Mouse (Mus musculus): ENCODE measurements around the gene Fyn. TPM values are rescaled to one million over a fixed set of nuclear protein-coding genes. Genes with fewer than 3 reads are reported as not detected.

Fyn gene
- total and polyA plus RNA-seq, 3 experiments: 14.9 to 42.4 (median 19.9) TPM

DNA sequence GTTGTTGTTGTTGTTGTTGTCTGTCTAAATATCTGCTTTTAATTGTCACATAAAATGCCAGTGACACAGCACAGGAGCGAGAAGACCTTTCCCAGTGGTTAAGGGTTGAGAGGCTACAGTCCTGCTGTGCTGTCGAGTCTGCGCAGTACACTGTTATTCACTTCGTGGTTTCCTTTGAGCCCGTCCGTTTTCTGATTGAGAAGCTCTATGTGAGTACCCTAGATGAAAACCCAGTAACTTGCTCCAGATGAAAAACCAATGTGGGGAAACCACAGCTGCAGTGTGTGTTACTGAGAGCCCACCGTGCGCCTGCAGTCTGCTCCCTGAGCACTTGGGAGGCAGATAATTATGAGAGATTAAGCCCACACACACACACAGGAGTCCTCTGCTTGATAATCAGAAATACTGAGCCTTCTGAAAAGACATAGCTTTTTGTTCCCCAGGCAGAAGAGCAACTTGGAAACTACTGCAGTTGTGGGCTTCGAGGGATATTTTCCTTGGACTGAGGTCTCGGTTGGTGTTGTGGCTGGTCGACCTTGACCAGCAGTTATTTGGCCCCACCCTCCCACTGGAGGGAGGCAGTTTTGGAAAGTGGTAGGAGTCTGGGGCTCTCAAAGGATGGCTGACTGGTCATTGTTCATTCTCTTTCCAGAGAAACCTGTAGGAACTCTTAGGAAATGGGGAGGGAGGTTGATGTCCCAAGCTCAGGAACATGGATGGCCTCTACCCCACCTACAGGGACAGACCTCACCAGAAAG, 154.4 kb downstream of the Fyn start:
- no peak for TF ChIP-seq HCFC1 (IDR thresholded peaks at IDR 0.05; ENCODE audit: low read depth, low read length)
- no peak for TF ChIP-seq JUN (IDR thresholded peaks at IDR 0.05; ENCODE audit: insufficient read depth, low read depth, low read length)
- TF ChIP-seq USF2 (conservative IDR thresholded peaks at IDR 0.05; ENCODE audit: low read depth, low read length): no peak
- no peak for TF ChIP-seq BHLHE40 (IDR thresholded peaks at IDR 0.05; ENCODE audit: low read depth, low read length)
- no peak for TF ChIP-seq MAX (IDR thresholded peaks at IDR 0.05; ENCODE audit: low read length)
- no peak for TF ChIP-seq POLR2A (IDR thresholded peaks at IDR 0.05; ENCODE audit: low read depth, low read length)
- TF ChIP-seq EP300 (IDR thresholded peaks at IDR 0.05; ENCODE audit: low read length): no peak
- TF ChIP-seq POLR2AphosphoS2 (IDR thresholded peaks at IDR 0.05; ENCODE audit: low read depth, low read length): no peak
- no peak for TF ChIP-seq MXI1 (IDR thresholded peaks at IDR 0.05; ENCODE audit: low read depth, low read length)
- TF ChIP-seq NRF1 (IDR thresholded peaks at IDR 0.05; ENCODE audit: low read depth, low read length): no peak
- TF ChIP-seq RCOR1 (conservative IDR thresholded peaks at IDR 0.05; ENCODE audit: low read depth, low read length): no peak
- no peaks in the 10 kb centered on the region for H3K79me2 ChIP-seq (replicated peaks; ENCODE audit: control insufficient read depth, extremely low read depth, insufficient read depth, poor library complexity, severe bottlenecking)
- no peak overlapping the region for H3K4me2 ChIP-seq (ENCODE audit: insufficient read depth, low read depth, poor library complexity, severe bottlenecking)
- peaks cover 0 to 15% of the 10 kb centered on the region in 2 experiments; a peak in 1 of 4 replicates for H3K4me1 ChIP-seq (ENCODE audit: control insufficient read depth in 1 of 2, insufficient read depth in 2 of 2)
- H3K9me3 ChIP-seq (replicated peaks; ENCODE audit: low read length): no peaks in the 10 kb centered on the region
- no peaks in the 10 kb centered on the region for H3K27me3 ChIP-seq (replicated peaks)
- H3K27ac ChIP-seq (ENCODE audit: insufficient read depth, low read depth): no peak overlapping the region
- H3K9ac ChIP-seq (ENCODE audit: insufficient read depth, low read depth): no peak overlapping the region
- in situ Hi-C loops (cut with MboI; ENCODE audit: low pct_ligation_motif_present, low pct_unique_long_range_greater_than_20kb, low sequenced_read_pairs) (loop anchor here (5.0 kb wide), 2 partner anchors 286 to 356 kb away; no protein-coding TSS in a partner anchor), dilution Hi-C loops (cut with MboI; ENCODE audit: extremely low pct_ligation_motif_present, extremely low pct_unique_long_range_greater_than_20kb, low sequenced_read_pairs) (no loop called here)
- no peak for DNase-seq (ENCODE audit: extremely low read depth)
- peaks cover 0 to 70% of the 10 kb centered on the region in 2 experiments for H3K36me3 ChIP-seq (replicated peaks in 1 of 2; ENCODE audit: control insufficient read depth in 1 of 2, insufficient read depth in 1 of 2, low read length in 1 of 2)
- no peak overlapping the region for H3K4me3 ChIP-seq (replicated peaks in 1 of 3; ENCODE audit: low read depth in 2 of 3, low read length in 2 of 3, poor library complexity in 1 of 3)

- peaks cover 0 to 71% of the 10 kb centered on the region in 2 experiments for H3K36me3 ChIP-seq (replicated peaks in 1 of 2; ENCODE audit: control insufficient read depth in 1 of 2, insufficient read depth in 1 of 2, low read length in 1 of 2)
- H3K27ac ChIP-seq (ENCODE audit: insufficient read depth, low read depth): no peak overlapping the region
- H3K4me2 ChIP-seq (ENCODE audit: insufficient read depth, low read depth, poor library complexity, severe bottlenecking): no peak overlapping the region
- dilution Hi-C loops (cut with MboI; ENCODE audit: extremely low pct_ligation_motif_present, extremely low pct_unique_long_range_greater_than_20kb, low sequenced_read_pairs) (no loop called here), in situ Hi-C loops (cut with MboI; ENCODE audit: low pct_ligation_motif_present, low pct_unique_long_range_greater_than_20kb, low sequenced_read_pairs) (loop anchor here (5.0 kb wide), 2 partner anchors 287 to 357 kb away; no protein-coding TSS in a partner anchor)
- H3K9ac ChIP-seq (ENCODE audit: insufficient read depth, low read depth): no peak overlapping the region
- no peak overlapping the region for H3K4me3 ChIP-seq (replicated peaks in 1 of 3; ENCODE audit: low read depth in 2 of 3, low read length in 2 of 3, poor library complexity in 1 of 3)
- no peaks in the 10 kb centered on the region for H3K9me3 ChIP-seq (replicated peaks; ENCODE audit: low read length)
- TF ChIP-seq ZKSCAN1 (IDR thresholded peaks at IDR 0.05; ENCODE audit: borderline replicate concordance, low read depth, low read length) (no peak), POLR2AphosphoS2 (IDR thresholded peaks at IDR 0.05; ENCODE audit: low read depth, low read length) (no peak), ZNF384 (IDR thresholded peaks at IDR 0.05; ENCODE audit: low read depth, low read length) (no peak), ZMIZ1 (IDR thresholded peaks at IDR 0.05; ENCODE audit: low read depth, low read length) (no peak), JUND (conservative IDR thresholded peaks at IDR 0.05; ENCODE audit: low read depth, low read length) (no peak)
- no peaks in the 10 kb centered on the region for H3K27me3 ChIP-seq (replicated peaks)
- H3K4me1 ChIP-seq (ENCODE audit: control insufficient read depth in 1 of 2, insufficient read depth in 2 of 2): peaks cover 0 to 15% of the 10 kb centered on the region in 2 experiments; a peak in 1 of 4 replicates
- no peaks in the 10 kb centered on the region for H3K79me2 ChIP-seq (replicated peaks; ENCODE audit: control insufficient read depth, extremely low read depth, insufficient read depth, poor library complexity, severe bottlenecking)
- DNase-seq (ENCODE audit: extremely low read depth): no peak
These were observed 155.7 kb downstream of the Fyn start for GRCm38 (mm10) chr10:39524355-39524754.
